Mouse (Mus musculus) heart, embryonic 15.5 days (tissue): ENCODE data around the gene Nck2. TPM values are rescaled to one million over a fixed set of nuclear protein-coding genes. Genes with fewer than 3 reads are reported as not detected.
A peak's percentile ranks its signal among the peaks of the same experiment; 100 is the strongest.
"Not testable (repeated sequence)": the region's sequence is repeated elsewhere in the genome, so short reads cannot be mapped to it uniquely, and the experiment has no call there.

Experiments
- ATAC-seq: fragments of 200-750 bp; cut with Nextera tagmentation; replicated peaks from 2 replicates; pipeline ENCODE4 v1.8.0; 2017; ENCODE audit warnings: low read depth, moderate TSS enrichment; ENCODE audit not compliant: insufficient number of reproducible peaks, insufficient read depth, low FRiP score
- H3K27ac ChIP-seq: fragments of 300-500 bp; sonication (generic); 2 replicates; pipeline ENCODE4 v1.5.1; 2015; ENCODE audit warnings: mild to moderate bottlenecking, inconsistent platforms
- H3K27me3 ChIP-seq: fragments of 300-500 bp; sonication (generic); 2 replicates; pipeline ENCODE4 v1.6.1; 2015; ENCODE audit warnings: inconsistent platforms
- H3K36me3 ChIP-seq: fragments of 300-500 bp; sonication (generic); 2 replicates; pipeline ENCODE4 v1.6.1; 2015; ENCODE audit warnings: mild to moderate bottlenecking, inconsistent platforms
- H3K4me1 ChIP-seq: fragments of 300-500 bp; sonication (generic); replicated peaks from 2 replicates; pipeline ENCODE4 v1.6.1; 2015; ENCODE audit warnings: inconsistent platforms
- H3K4me2 ChIP-seq: fragments of 300-500 bp; sonication (generic); 2 replicates; pipeline ENCODE4 v1.6.1; 2015; ENCODE audit warnings: inconsistent platforms, mild to moderate bottlenecking, moderate library complexity
- H3K4me3 ChIP-seq: fragments of 300-500 bp; sonication (generic); 2 replicates; pipeline ENCODE4 v1.5.1; 2015; ENCODE audit warnings: mild to moderate bottlenecking, inconsistent platforms
- H3K9ac ChIP-seq: fragments of 300-500 bp; sonication (generic); 2 replicates; pipeline ENCODE4 v1.6.1; 2015; ENCODE audit warnings: mild to moderate bottlenecking, inconsistent platforms
- H3K9me3 ChIP-seq: fragments of 300-500 bp; sonication (generic); replicated peaks from 2 replicates; pipeline ENCODE4 v1.6.1; 2016; ENCODE audit warnings: inconsistent platforms
- WGBS: fragments of 180-500 bp; shearing (Covaris S2); methylation state at CpG from one replicate; pipeline ENCODE4 v1.1.7; 2015; ENCODE audit warnings: mixed read lengths; 5-methylcytosine and 5-hydroxymethylcytosine counted together
- polyA plus RNA-seq: library from polyadenylated mRNA; unstranded; fragments of >200 nt; fragmentation: Nextera tagmentation; extraction: Ambion mirVana; gene quantifications from 2 replicates; pipeline ENCODE4 v1.2.1, GENCODE M21; 2015

Gene Nck2
- polyA plus RNA-seq, 1 experiment from 2014 or later, result 23.5 TPM

DNA sequence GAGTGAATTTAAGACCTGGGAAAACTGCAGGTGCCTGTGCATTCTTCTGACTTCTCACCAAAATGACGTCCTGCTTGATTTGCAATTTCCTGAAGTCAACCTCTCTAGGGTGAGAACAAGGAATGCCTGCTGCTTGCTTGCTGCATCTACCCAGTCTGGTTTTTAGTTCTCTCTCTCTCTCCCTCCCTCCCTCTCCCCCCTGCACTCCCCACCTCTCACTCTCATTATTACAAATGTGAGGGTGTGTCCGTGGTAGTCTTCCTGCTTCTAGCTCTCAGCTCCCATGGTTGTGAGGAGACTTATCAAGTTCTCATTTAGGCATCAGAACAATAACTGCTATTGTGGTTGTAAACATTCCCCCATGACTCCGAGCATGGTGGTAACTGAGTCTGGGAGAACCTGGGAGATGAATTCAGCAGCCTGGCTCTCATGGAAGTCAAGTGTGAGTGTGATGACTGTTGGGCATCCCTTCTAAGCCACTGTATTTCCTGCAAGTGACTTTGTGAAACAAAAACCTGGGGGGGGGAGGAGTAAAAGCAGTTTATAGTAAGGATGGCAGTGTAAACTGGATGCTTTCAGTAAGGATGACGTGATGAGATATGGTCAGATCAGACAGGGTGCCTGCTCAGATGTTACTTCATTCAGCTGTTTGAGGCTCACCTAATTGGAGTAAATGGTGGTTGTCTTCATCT lies 95.5 kb downstream of the Nck2 start:
- Histone ChIP-seq H3K4me1 (peaks cover 29% of the 10 kb centered on the region), H3K9ac (no peak overlapping the region), H3K4me3 (no peak overlapping the region), H3K36me3 (no peaks in the 10 kb centered on the region), H3K4me2 (no peak overlapping the region), H3K27me3 (no peaks in the 10 kb centered on the region), H3K27ac (no peak overlapping the region), H3K9me3 (no peaks in the 10 kb centered on the region)
- no peak for ATAC-seq
- 73% methylated on average over 4 of the region's 4 CpGs for WGBS

DNA sequence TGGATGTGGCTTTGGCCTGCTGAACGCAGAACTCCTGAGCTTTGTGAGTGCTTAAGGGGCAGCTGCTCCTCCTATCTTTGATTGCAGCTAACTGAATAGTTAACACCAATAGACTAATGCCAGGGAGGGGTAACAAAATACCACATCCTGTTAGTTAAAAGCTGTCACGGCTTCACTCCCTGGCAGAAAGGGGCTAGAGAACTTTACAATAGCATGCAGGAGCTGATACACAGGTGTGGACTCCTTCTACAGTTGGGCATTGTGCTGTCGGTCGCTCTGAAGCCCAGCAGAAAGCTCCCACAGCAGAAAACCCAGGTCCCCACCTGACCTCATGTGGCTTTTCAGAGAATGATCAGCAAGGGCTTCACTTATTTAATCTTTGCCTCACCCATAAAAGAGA lies 98.0 kb downstream of the Nck2 start:
- no peak overlapping the region for H3K27ac ChIP-seq
- H3K9me3 ChIP-seq, result no peaks in the 10 kb centered on the region
- H3K4me1 ChIP-seq, result peaks cover 20% of the 10 kb centered on the region
- H3K4me3 ChIP-seq, result no peak overlapping the region
- H3K36me3 ChIP-seq, result no peaks in the 10 kb centered on the region
- no peaks in the 10 kb centered on the region for H3K27me3 ChIP-seq
- no peak overlapping the region for H3K4me2 ChIP-seq
- no peak overlapping the region for H3K9ac ChIP-seq
- no peak for ATAC-seq
- WGBS, result 64% methylated on average over 4 of the region's 4 CpGs

DNA sequence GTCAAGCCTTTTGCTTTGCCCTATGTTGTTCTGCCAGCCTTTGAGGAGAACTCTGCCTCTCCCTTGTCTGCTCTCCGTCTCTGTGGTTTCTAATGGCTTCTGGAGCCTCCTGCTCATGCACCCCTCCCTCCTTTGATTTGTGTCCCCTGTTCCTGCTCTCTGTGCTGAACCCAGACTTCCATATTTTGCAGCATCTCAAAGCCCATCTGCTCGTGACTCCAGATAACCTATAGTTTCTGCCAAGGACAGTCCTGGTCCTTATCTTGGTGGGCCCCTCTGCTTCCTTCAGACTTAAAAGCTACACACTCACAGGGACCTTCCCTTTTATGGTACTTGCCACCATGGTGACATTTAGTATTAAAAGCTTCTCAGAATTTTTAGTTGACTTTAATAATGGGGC lies 103.3 kb downstream of the Nck2 start:
- no peak overlapping the region for H3K4me3 ChIP-seq
- no peaks in the 10 kb centered on the region for H3K36me3 ChIP-seq
- H3K27ac ChIP-seq, result 0 out of 2 replicates have a peak overlapping the region, but pooled peaks have one; percentile 7
- no peaks in the 10 kb centered on the region for H3K27me3 ChIP-seq
- peaks cover 12% of the 10 kb centered on the region for H3K4me1 ChIP-seq
- H3K9me3 ChIP-seq, result no peaks in the 10 kb centered on the region
- WGBS, result 46% methylated on average over 2 of the region's 2 CpGs
- no peak overlapping the region for H3K9ac ChIP-seq
- no peak overlapping the region for H3K4me2 ChIP-seq
- no peak for ATAC-seq

DNA sequence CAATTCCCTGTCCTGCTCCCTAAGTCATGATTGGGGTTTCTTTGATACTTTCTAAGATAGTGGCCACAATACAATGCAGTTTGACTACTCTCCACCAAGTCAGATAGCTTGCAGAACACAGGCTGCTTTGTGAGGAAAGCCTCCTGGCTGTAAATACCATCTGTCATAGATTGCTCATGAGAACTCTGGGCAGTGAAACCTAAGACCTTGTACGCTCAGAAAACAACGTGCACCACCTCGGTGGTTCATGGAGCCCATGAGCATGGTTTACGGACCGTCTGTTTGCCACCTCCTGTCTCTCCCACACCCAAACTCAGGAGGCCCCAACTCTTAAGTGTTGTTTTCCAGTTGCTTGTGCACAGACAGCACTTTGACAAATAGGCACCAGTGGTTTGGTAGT lies 104.4 kb downstream of the Nck2 start:
- Histone ChIP-seq H3K27me3 (no peaks in the 10 kb centered on the region), H3K9me3 (no peaks in the 10 kb centered on the region), H3K9ac (no peak overlapping the region), H3K36me3 (peaks cover 3% of the 10 kb centered on the region; the same call in 1 of the 2 replicates), H3K27ac (no peak overlapping the region), H3K4me1 (peaks cover 12% of the 10 kb centered on the region), H3K4me3 (no peak overlapping the region), H3K4me2 (no peak overlapping the region)
- WGBS, result 71% methylated on average over 5 of the region's 5 CpGs
- no peak for ATAC-seq

DNA sequence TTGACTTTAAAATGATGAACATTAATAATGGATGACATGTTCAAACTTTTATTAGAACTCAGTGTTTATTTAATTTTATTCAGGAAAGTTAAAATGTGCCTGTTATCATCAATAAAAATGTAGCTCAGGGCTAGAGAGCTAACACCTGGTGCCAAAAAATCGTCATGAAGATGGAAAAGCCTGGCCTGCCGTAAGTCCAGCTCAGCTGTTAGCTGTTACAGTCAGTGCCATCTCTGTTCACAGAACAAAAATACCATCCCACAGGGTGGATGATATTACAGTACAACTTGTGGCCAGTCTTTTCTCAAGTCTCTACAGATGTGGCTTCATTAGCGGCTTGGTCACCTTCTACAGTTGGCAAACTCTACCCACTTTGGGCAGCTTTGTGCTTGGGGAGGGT lies 106.1 kb downstream of the Nck2 start:
- Histone ChIP-seq H3K27me3 (no peaks in the 10 kb centered on the region), H3K9ac (no peak overlapping the region), H3K4me2 (no peak overlapping the region), H3K4me3 (no peak overlapping the region), H3K4me1 (peaks cover 17% of the 10 kb centered on the region), H3K27ac (no peak overlapping the region), H3K9me3 (no peaks in the 10 kb centered on the region), H3K36me3 (peaks cover 12% of the 10 kb centered on the region; the same call in 1 of the 2 replicates)
- ATAC-seq, result no peak
- 74% methylated on average over 3 of the region's 3 CpGs for WGBS

DNA sequence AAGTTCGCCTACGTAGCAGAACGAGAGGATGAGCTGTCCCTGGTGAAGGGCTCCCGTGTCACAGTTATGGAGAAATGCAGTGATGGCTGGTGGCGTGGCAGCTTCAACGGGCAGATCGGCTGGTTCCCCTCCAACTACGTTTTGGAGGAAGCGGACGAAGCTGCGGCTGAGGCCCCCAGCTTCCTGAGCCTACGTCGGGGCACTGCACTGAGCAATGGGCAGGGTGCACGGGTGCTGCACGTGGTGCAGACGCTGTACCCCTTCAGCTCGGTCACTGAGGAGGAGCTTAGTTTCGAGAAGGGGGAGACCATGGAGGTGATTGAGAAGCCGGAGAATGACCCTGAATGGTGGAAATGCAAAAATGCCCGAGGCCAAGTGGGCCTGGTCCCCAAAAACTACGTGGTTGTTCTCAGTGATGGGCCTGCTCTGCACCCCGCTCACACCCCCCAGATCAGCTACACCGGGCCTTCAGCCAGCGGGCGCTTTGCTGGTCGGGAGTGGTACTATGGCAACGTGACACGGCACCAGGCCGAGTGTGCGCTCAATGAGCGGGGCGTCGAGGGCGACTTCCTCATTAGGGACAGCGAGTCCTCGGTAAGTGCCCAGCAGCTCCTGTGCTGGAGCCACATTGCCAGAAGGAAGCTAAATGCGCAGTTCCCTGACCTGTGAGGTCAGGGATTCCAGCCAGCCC lies 109.8 kb downstream of the Nck2 start:
- ATAC-seq, H3K4me2 ChIP-seq, H3K27me3 ChIP-seq, H3K9ac ChIP-seq, H3K9me3 ChIP-seq, H3K4me3 ChIP-seq, H3K27ac ChIP-seq: not testable (repeated sequence)
- WGBS, result 94% methylated on average over 37 of the region's 37 CpGs
- Histone ChIP-seq H3K36me3 (peaks cover 12% of the 10 kb centered on the region; the same call in 1 of the 2 replicates), H3K4me1 (peaks cover 13% of the 10 kb centered on the region)

DNA sequence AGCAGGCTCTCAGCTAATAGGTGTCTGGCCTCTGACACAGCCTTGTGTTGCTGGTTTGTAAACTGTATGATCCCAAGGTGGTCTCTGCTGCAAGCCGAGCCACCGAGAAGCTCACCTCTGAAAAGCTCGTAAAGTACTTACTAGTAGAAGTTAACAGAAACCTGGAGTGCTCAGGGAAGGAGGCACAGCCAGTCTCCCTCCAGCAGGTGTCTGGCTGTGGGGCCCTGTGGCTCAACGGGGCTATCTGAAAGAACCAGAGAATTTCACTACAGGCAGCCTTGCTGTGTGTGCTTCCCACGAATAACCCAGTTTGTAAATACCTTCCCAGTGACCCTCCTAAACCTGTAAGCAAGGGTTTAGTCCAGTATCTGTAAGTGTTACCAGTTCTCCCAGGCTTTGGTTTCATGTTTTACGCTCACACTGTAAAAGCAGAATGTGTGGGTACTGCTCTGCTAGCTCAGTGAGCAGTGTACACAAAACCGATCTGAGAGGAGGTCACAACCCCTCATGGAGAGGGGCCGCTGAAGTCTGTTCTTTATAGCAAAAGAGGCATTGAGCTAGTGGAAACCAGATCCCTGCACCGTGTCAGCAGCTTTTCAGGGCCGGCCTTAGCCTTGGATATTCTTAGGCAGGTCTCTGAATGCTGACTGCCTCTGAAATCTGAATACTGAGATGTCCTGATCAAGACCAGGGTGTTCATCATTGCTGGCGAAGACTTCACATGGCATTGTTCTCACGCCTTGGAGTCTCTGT lies 111.0 kb downstream of the Nck2 start:
- Histone ChIP-seq H3K4me1 (peaks cover 13% of the 10 kb centered on the region), H3K27ac (peak overlapping the region; percentile 41), H3K9me3 (no peaks in the 10 kb centered on the region), H3K27me3 (no peaks in the 10 kb centered on the region), H3K4me2 (no peak overlapping the region), H3K9ac (no peak overlapping the region), H3K4me3 (no peak overlapping the region), H3K36me3 (peaks cover 12% of the 10 kb centered on the region; the same call in 1 of the 2 replicates)
- ATAC-seq, result no peak
- 51% methylated on average over 12 of the region's 12 CpGs for WGBS

DNA sequence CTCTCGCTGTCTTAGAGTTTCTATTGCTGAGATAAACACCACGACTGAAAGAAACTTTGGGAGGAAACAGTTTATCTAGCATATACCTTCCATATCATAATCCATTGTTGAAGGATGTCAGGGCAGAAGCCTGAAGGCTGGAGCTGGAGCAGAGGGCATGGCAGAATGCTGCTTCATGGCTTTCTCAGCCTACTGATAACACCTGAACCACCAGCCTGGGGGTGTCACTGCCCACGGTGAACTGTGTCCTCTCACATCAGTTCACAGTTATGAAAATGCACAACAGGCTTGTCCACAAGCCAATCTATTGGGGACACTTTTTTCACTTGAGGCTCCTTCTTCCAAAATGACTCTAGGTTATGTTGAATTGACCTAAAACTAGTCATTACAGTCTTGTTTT lies 114.0 kb downstream of the Nck2 start:
- WGBS, result 64% methylated on average over 3 of the region's 3 CpGs
- no peak for ATAC-seq
- no peaks in the 10 kb centered on the region for H3K27me3 ChIP-seq

DNA sequence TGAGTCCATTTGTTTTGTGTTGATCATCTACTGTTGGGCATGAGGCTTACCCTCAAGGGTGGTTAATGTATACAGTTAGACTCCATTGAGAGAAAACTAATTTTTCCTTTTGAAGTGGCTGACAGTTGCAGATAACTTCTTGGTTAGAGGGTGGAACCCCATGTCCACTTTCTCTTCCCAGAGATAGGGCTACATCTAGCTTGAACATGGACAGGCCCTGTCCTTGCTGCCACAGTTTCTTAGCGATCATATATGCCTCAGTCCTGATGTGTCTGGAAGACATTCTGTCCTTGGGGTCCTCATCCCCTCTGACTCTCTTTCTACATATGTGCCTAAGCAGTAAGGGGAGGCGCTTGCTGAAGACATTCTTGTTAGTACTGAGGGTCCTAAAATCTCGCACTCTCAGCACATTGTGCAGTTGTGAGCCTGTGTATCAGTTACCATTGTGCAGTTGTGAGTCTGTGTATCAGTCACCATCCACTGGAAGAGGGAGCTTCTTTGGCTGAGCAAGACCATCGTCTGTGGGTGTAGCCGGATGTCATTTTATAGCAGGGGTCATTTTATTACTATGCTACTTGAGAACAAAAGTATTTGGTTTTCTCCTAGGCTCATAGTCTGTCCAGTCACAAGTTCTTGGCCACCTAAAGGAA lies 114.8 kb downstream of the Nck2 start:
- Histone ChIP-seq H3K9ac (no peak overlapping the region), H3K9me3 (no peaks in the 10 kb centered on the region), H3K27me3 (no peaks in the 10 kb centered on the region), H3K27ac (no peak overlapping the region), H3K4me3 (no peak overlapping the region), H3K4me1 (peaks cover 16% of the 10 kb centered on the region), H3K36me3 (peaks cover 5% of the 10 kb centered on the region; the same call in 1 of the 2 replicates), H3K4me2 (no peak overlapping the region)
- whole genome bisulfite sequencing, result 88% methylated on average over 5 of the region's 5 CpGs
- no peak for ATAC-seq

More for the DNA sequence above, 114.0 kb downstream of the Nck2 start:
- peaks cover 12% of the 10 kb centered on the region; the same call in 1 of the 2 replicates for H3K36me3 ChIP-seq
- H3K4me2 ChIP-seq, result no peak overlapping the region
- H3K27ac ChIP-seq, result no peak overlapping the region
- H3K4me3 ChIP-seq, result no peak overlapping the region
- H3K9me3 ChIP-seq, result no peaks in the 10 kb centered on the region
- H3K9ac ChIP-seq, result no peak overlapping the region
- peaks cover 16% of the 10 kb centered on the region for H3K4me1 ChIP-seq

DNA sequence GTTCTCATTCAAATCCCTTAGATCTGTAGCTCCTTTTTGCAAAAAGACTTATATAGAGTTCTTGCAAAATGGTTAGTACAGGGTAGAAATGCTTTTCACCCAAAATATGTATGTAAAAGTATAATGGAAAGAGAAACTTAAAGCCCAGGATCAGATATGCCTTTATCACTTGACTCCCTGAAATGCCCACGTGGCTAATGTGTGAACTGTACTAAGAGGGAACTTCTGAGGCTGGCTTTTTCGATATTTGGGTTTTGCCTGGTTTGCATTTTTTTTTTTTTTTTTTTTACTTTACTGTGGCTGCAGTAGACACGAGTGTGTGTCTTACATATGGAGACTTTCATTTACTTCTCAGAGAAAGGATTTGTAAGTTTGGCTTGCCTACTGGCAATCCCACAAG lies 116.7 kb downstream of the Nck2 start:
- H3K4me2 ChIP-seq, result no peak overlapping the region
- no peaks in the 10 kb centered on the region for H3K27me3 ChIP-seq
- H3K4me1 ChIP-seq, result peaks cover 4% of the 10 kb centered on the region
- 74% methylated on average over 3 of the region's 3 CpGs for WGBS
- no peak overlapping the region for H3K9ac ChIP-seq
- no peak for ATAC-seq
- no peak overlapping the region for H3K27ac ChIP-seq
- H3K4me3 ChIP-seq, result no peak overlapping the region
- no peaks in the 10 kb centered on the region for H3K36me3 ChIP-seq
- H3K9me3 ChIP-seq, result no peaks in the 10 kb centered on the region
